Mouse (Mus musculus) bone marrow macrophage, adult 2 months (primary cell): ENCODE measurements around the gene Adcy5.

Experiments
- CTCF ChIP-seq: IDR thresholded peaks from 2 replicates; pipeline ENCODE4 v1.5.1; 2012; ENCODE audit warnings: low read depth, mild to moderate bottlenecking, low read length, moderate library complexity
- POLR2A ChIP-seq: IDR thresholded peaks from 2 replicates; pipeline ENCODE4 v1.6.1; 2012; ENCODE audit warnings: mild to moderate bottlenecking, low read depth, low read length, borderline replicate concordance

GRCm38 (mm10) chr16:35206426-35206825 is 51.7 kb downstream of the Adcy5 start:
- no peak for TF ChIP-seq POLR2A
- no peak for TF ChIP-seq CTCF
